Mouse (Mus musculus): ENCODE data around the gene Wwox.

Gene Wwox

GRCm38 (mm10) chr8:114468526-114469207 is 29.2 kb downstream of the Wwox start:
- no peak for DNase-seq (ENCODE audit: low spot score)

GRCm38 (mm10) chr8:114469208-114469590 is 29.7 kb downstream of the Wwox start:
- DNase-seq (ENCODE audit: low spot score) = no peak

GRCm38 (mm10) chr8:114473546-114473945 is 34.1 kb downstream of the Wwox start:
- no peak for DNase-seq (ENCODE audit: low spot score)

- DNase-seq (ENCODE audit: low spot score) = no peak
Measured at GRCm38 (mm10) chr8:114476919-114477318, 37.5 kb downstream of the Wwox start.

- no peak for DNase-seq (ENCODE audit: low spot score)
Measured at GRCm38 (mm10) chr8:114477790-114478189, 38.3 kb downstream of the Wwox start.

- DNase-seq (ENCODE audit: low spot score) = no peak
Measured at GRCm38 (mm10) chr8:114479749-114480148, 40.3 kb downstream of the Wwox start.

- DNase-seq (ENCODE audit: low spot score) = no peak
Measured at GRCm38 (mm10) chr8:114491662-114492160, 52.3 kb downstream of the Wwox start.

- DNase-seq (ENCODE audit: low spot score) = no peak
Measured at GRCm38 (mm10) chr8:114499448-114500144, 60.1 kb downstream of the Wwox start.

- DNase-seq (ENCODE audit: low spot score) = no peak
Measured at GRCm38 (mm10) chr8:114501906-114502305, 62.5 kb downstream of the Wwox start.

GRCm38 (mm10) chr8:114503196-114503595 is 63.7 kb downstream of the Wwox start:
- DNase-seq (ENCODE audit: low spot score) = no peak

GRCm38 (mm10) chr8:114504889-114505288 is 65.4 kb downstream of the Wwox start:
- DNase-seq (ENCODE audit: low spot score) = no peak

- DNase-seq (ENCODE audit: low spot score) = no peak
Measured at GRCm38 (mm10) chr8:114505351-114506347, 66.2 kb downstream of the Wwox start.

- no peak for DNase-seq (ENCODE audit: low spot score)
Measured at GRCm38 (mm10) chr8:114507404-114507803, 67.9 kb downstream of the Wwox start.

- DNase-seq (ENCODE audit: low spot score) = no peak
Measured at GRCm38 (mm10) chr8:114510226-114510625, 70.8 kb downstream of the Wwox start.

GRCm38 (mm10) chr8:114512075-114512935 is 72.8 kb downstream of the Wwox start:
- no peak for DNase-seq (ENCODE audit: low spot score)

GRCm38 (mm10) chr8:114514692-114515091 is 75.2 kb downstream of the Wwox start:
- no peak for DNase-seq (ENCODE audit: low spot score)

GRCm38 (mm10) chr8:114523061-114523460 is 83.6 kb downstream of the Wwox start:
- DNase-seq (ENCODE audit: low spot score) = no peak

GRCm38 (mm10) chr8:114526626-114527267 is 87.3 kb downstream of the Wwox start:
- DNase-seq (ENCODE audit: low spot score) = no peak

- DNase-seq (ENCODE audit: low spot score) = no peak
Measured at GRCm38 (mm10) chr8:114527648-114528221, 88.3 kb downstream of the Wwox start.

GRCm38 (mm10) chr8:114529581-114529980 is 90.1 kb downstream of the Wwox start:
- no peak for DNase-seq (ENCODE audit: low spot score)
